Mouse (Mus musculus): ENCODE measurements at regions not wholly inside any gene's neighbourhood (a gene's known extent, or its start where the extent isn't known, plus 50 kb on each side); places are given as distances from the start of the nearest gene placed in this dataset.
A peak's percentile ranks its signal among the peaks of the same experiment; 100 is the strongest.

DNA sequence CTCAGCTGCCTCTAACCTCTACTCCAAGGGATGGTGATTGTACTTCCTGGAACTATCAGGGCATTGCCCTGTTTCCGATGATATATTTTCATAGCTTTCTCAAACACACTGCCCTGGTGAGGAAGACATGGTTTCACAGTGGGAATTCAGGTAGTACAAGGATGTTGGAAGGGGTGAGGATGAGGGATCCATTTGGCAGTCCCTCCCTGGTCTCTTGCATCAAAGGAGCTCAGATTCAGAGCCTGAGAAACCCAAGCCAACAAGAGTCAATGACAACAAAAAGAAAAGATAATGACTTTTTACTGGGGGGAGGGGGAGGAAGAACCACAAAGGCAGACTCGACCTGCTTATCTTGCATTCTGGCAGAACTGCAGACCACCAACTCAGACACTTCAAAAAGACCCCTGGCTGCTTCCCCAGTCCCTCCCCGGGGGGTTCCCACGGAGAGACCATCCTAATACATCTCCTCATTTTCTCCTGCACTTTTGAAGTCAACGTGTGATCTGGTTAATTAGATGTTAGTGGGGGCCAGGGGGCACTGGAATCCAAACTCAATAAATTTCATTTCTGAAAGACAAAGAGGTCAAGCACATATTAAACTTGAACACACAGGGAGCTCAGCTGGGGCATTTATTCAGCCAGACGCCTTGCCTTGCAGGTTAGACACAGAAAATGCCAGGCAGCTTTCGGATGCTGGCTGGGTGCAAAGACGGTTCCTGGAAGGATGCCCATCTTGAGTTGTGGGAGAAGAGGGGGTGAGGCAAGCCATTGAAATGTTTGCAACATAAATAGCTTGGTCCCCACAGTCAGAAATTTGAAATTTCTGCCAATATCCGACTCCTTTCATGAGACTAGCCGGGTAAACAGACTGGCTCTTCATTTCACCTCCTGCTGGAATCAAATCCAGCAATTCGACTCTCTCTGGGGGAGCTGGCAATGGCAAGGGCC, 162.9 kb upstream of the Cdh5 start:
- Histone ChIP-seq H3K4me3 (no peak overlapping the region), H3K4me1 (replicated peaks) (0 out of 2 replicates have a peak, but pooled peaks cover 7% of the 10 kb centered on the region), H3K27ac (0 out of 2 replicates have a peak overlapping the region, but pooled peaks have one; percentile 5), H3K27me3 (ENCODE audit: insufficient read depth, poor library complexity, severe bottlenecking) (no peaks in the 10 kb centered on the region), H3K9me3 (peaks cover 10% of the 10 kb centered on the region; the same call in 1 of the 2 replicates), H3K36me3 (no peaks in the 10 kb centered on the region)
- no peak for DNase-seq (ENCODE audit: low spot score)
- WGBS: 51% methylated on average over 11 of the region's 11 CpGs

DNA sequence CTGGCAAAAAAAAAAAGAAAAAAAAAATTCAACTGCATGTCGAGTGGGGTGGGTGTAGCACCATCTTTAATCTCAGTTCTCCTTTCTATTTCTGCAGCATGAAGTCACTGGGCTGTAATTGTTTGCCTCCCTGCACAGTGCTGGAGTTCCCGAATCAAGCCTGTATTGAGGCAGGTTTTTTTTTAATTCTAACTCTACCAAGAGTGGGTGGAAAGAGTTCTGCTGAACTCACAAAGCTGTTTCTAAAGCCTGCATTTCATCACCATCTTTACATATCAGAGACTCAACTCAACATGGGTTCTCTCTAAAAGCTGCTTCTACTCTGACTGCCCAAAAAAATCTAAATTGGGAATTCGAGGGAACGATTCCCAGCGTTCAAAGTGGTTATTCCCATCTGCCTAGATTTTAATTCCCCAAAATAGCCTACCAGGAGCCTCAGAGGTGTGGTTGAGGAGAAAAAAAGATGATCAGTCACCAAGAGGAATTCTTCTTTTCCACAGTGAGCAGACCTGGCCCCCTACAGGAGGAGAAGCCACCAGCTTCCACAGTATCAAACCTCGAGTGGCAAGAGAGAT, 160.4 kb upstream of the Cdh5 start:
- Histone ChIP-seq H3K27ac (no peak overlapping the region), H3K36me3 (no peaks in the 10 kb centered on the region), H3K27me3 (ENCODE audit: insufficient read depth, poor library complexity, severe bottlenecking) (no peaks in the 10 kb centered on the region), H3K9me3 (peaks cover 10% of the 10 kb centered on the region; the same call in 1 of the 2 replicates), H3K4me3 (no peak overlapping the region), H3K4me1 (replicated peaks) (0 out of 2 replicates have a peak, but pooled peaks cover 7% of the 10 kb centered on the region)
- no peak for DNase-seq (ENCODE audit: low spot score)
- WGBS: 89% methylated on average over 6 of the region's 6 CpGs

DNA sequence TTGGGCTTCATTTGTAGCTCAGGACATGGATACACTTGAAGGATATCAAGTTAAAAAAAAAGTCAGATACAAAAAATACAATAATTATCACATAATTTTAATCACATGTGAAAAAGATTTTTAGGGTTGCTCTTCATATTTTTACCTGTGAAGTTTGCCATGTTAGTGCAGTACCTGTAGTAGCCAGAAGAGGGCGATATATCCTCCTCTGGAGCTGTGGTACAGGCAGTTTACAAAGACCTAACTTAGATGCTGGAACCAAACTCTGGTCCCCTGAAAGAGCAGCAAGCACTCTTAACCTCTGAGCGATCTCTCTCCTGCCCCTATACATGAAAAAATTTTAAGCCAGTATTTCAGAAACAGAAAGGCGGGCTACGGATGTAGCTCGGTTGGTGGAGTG, 153.0 kb upstream of the Cdh5 start:
- no peak for DNase-seq (ENCODE audit: low spot score)
- no peak overlapping the region for H3K27ac ChIP-seq
- 81% methylated on average over 5 of the region's 5 CpGs for WGBS
- H3K4me1 ChIP-seq (replicated peaks): no peaks in the 10 kb centered on the region
- no peaks in the 10 kb centered on the region for H3K27me3 ChIP-seq (ENCODE audit: insufficient read depth, poor library complexity, severe bottlenecking)
- no peak overlapping the region for H3K4me3 ChIP-seq
- no peaks in the 10 kb centered on the region for H3K36me3 ChIP-seq
- no peaks in the 10 kb centered on the region for H3K9me3 ChIP-seq

DNA sequence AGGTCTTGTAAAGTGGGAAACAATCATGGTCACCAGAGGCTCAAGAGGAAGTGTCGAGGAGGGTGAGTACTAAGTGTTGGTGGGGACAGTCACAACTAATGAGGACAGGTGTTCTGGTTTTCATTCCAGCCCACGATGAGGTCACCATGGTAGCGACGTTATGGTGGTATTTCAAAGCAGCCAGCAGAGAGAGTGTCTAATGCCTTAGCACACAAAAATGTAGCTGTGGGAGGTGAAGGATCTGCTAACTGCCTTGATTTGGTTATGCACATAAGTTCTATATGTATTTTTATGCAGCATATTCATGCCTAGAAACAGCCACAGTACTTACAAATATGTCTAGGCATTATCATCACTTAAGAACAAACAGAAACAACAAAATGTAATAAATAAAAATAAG, 151.0 kb upstream of the Cdh5 start:
- DNase-seq (ENCODE audit: low spot score): no peak
- Histone ChIP-seq H3K4me1 (replicated peaks) (no peaks in the 10 kb centered on the region), H3K4me3 (no peak overlapping the region), H3K27ac (no peak overlapping the region), H3K36me3 (no peaks in the 10 kb centered on the region), H3K9me3 (no peaks in the 10 kb centered on the region), H3K27me3 (ENCODE audit: insufficient read depth, poor library complexity, severe bottlenecking) (no peaks in the 10 kb centered on the region)
- 84% methylated on average over 4 of the region's 4 CpGs for whole genome bisulfite sequencing

DNA sequence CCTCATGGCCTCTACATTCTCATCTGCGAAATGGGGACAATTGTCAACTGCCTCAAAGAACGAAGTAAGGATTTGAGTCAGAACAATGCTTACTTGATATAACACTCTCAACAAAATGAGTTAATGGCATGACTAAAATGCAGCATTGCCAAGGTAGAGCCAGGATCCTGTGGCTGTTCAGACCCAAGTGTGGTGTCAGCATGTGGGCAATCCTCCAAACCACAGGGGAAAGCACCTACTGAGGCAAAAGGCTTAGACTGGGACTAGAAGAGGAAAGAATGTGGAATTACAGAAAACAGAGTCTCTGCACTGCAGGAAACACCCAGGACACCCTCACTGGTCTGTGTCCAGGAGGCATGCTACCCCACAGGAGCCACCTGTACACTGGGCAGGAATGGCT, 147.8 kb upstream of the Cdh5 start:
- no peak overlapping the region for H3K27ac ChIP-seq
- 95% methylated on average over 2 of the region's 2 CpGs for whole genome bisulfite sequencing
- no peaks in the 10 kb centered on the region for H3K9me3 ChIP-seq
- no peak overlapping the region for H3K4me3 ChIP-seq
- H3K36me3 ChIP-seq: no peaks in the 10 kb centered on the region
- DNase-seq (ENCODE audit: low spot score): no peak
- no peaks in the 10 kb centered on the region for H3K27me3 ChIP-seq (ENCODE audit: insufficient read depth, poor library complexity, severe bottlenecking)
- no peaks in the 10 kb centered on the region for H3K4me1 ChIP-seq (replicated peaks)

DNA sequence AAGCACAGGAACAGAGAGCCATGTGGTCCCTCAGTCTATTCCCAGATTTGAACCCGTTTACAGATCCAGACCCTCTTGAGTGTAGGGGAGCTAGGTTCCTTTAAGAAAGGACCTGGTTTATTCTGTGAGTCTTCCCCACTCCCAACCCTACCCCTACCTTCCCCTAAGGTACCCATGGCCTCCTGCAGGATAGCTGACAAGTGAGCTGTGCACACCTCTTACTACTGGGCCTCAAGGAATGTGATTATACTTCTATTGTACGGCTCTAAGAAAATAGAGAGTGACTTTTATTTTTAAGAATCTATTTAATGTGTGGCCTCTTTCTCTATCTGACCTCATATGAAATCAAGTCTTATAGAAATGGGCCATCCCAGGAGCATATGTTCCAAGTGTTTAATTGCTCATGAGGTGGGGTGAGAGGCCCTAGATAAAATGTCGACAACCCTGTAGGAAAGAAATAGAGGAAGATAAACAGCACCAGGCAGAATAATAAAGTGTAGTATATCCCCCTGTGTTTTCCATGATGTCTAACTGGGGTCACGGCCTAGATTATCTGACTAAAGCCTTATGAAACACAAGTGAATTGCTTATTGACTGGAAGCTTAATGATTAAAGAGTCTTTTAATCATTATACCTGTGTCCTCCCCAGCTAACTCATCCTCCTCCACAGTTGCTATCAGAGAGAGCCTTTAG, 145.7 kb upstream of the Cdh5 start:
- H3K9me3 ChIP-seq: no peaks in the 10 kb centered on the region
- H3K27ac ChIP-seq: no peak overlapping the region
- no peaks in the 10 kb centered on the region for H3K36me3 ChIP-seq
- H3K4me1 ChIP-seq (replicated peaks): no peaks in the 10 kb centered on the region
- no peaks in the 10 kb centered on the region for H3K27me3 ChIP-seq (ENCODE audit: insufficient read depth, poor library complexity, severe bottlenecking)
- no peak for DNase-seq (ENCODE audit: low spot score)
- H3K4me3 ChIP-seq: no peak overlapping the region
- WGBS: 86% methylated on average over 4 of the region's 4 CpGs

DNA sequence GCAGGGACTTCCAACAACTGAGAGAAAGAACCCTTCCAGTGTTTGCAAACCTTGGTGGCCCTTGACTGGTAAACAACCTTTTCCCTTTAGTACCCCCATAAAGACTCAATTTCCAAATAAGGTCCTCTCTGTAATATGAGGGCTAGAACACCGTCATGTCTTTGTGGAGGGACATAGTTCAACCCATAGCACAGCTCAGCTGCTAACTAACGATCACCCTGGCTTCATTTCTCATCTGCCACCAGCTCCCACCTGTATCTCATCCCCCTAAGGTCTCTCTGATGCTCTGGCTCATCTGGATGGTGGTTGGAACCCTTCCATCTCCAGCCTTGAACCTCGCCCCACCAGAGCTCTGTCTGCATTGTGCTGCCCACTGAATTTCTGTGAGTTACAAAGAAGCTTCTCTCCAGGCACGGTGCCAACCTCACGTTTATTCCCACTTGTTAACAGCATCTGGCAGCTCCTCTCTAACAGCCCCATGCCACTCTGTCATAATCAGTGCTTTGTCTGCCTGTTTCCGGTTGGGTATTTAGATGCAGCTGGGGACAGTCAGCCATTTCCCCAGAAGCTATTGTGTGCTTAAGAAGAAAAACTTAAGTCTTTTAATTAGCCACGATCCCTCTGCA, 137.0 kb upstream of the Cdh5 start:
- H3K4me1 ChIP-seq (replicated peaks): no peaks in the 10 kb centered on the region
- H3K9me3 ChIP-seq: no peaks in the 10 kb centered on the region
- no peak for DNase-seq (ENCODE audit: low spot score)
- H3K36me3 ChIP-seq: no peaks in the 10 kb centered on the region
- no peak overlapping the region for H3K27ac ChIP-seq
- no peaks in the 10 kb centered on the region for H3K27me3 ChIP-seq (ENCODE audit: insufficient read depth, poor library complexity, severe bottlenecking)
- WGBS: 77% methylated on average over 7 of the region's 7 CpGs
- no peak overlapping the region for H3K4me3 ChIP-seq

DNA sequence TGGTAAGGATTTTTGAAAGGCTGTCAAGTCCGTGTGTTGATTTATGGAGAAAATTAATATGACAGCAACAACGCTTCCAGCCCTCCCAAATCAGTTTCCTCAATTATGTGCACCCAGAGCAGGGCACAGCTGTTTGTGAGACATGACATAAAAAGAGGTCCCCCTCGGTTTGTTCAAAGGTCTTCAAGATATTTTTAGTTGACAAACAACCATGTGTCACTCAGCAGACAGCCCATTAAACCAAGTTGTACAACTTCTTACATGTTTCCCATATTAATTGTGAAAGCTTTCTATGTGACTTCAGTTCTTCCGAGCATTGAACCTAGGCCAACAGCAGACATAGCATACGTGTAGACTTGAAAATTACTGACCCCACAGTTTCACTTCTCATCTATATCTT, 131.5 kb upstream of the Cdh5 start:
- H3K9me3 ChIP-seq: no peaks in the 10 kb centered on the region
- DNase-seq (ENCODE audit: low spot score): no peak
- H3K27me3 ChIP-seq (ENCODE audit: insufficient read depth, poor library complexity, severe bottlenecking): no peaks in the 10 kb centered on the region
- H3K36me3 ChIP-seq: no peaks in the 10 kb centered on the region
- H3K27ac ChIP-seq: no peak overlapping the region
- H3K4me3 ChIP-seq: no peak overlapping the region
- H3K4me1 ChIP-seq (replicated peaks): no peaks in the 10 kb centered on the region
- 88% methylated on average over 5 of the region's 5 CpGs for WGBS

DNA sequence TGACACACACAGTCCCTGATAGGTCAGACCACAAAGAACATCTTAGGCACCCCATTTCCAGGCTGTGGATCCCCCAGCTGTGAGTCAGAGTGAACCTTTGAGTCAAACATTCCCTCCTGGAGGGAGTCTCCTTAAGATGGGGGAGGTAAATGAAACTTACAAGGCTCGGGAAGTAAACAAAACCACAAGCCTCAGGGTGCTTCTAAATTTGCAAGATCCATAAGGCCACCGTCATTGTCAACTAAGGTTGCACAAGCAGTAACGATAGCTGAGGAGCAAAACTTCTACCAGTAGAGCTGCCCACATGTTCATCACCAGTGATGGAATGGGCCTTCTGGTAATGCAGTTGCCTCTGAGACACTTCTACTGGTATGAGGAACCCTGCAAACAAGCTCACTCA, 130.9 kb upstream of the Cdh5 start:
- H3K27ac ChIP-seq: no peak overlapping the region
- no peaks in the 10 kb centered on the region for H3K27me3 ChIP-seq (ENCODE audit: insufficient read depth, poor library complexity, severe bottlenecking)
- H3K4me1 ChIP-seq (replicated peaks): no peaks in the 10 kb centered on the region
- no peaks in the 10 kb centered on the region for H3K9me3 ChIP-seq
- H3K4me3 ChIP-seq: no peak overlapping the region
- DNase-seq (ENCODE audit: low spot score): no peak
- no peaks in the 10 kb centered on the region for H3K36me3 ChIP-seq
- WGBS: 89% methylated on average over 3 of the region's 3 CpGs

DNA sequence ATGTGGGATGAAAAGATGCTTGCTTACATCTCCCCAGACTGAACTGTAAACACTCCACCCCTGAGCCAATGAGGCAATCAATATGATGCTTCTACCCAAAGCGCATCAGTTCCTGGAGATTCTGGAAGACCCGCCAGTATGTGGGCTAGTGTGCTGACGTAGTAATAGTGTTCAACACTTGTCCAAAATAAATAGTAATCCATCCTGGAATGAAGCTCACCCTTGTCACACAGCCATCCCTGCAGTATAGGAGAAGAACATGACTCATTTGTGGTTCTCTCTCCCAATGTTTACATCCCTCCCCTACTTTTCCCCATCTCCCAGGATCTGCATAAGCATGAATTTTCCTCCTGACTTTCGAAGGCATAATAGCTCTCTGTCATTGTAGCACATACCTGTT, 130.5 kb upstream of the Cdh5 start:
- no peaks in the 10 kb centered on the region for H3K4me1 ChIP-seq (replicated peaks)
- H3K4me3 ChIP-seq: no peak overlapping the region
- WGBS: 90% methylated on average over 4 of the region's 4 CpGs
- H3K9me3 ChIP-seq: no peaks in the 10 kb centered on the region
- H3K27me3 ChIP-seq (ENCODE audit: insufficient read depth, poor library complexity, severe bottlenecking): no peaks in the 10 kb centered on the region
- H3K36me3 ChIP-seq: no peaks in the 10 kb centered on the region
- no peak for DNase-seq (ENCODE audit: low spot score)
- H3K27ac ChIP-seq: no peak overlapping the region

DNA sequence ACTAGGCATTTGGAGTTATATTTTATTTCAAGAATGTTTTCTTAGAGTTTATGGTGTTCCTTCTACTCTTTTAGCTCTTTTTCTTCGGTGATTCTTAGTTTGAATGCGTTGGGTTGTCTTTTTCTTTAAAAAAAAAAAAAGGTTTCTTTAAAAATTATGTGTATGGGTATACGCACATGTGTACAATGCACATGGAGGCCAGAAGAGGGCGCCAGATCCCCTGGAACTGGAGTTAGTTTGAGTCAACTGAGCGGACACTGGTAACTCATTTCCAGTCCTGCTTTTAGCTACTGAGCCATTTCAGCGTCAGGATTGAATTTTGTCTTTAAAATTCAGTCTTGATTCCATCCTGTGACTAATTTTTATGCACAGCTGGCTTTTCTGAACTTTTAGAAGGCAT, 124.9 kb upstream of the Cdh5 start:
- Histone ChIP-seq H3K36me3 (no peaks in the 10 kb centered on the region), H3K27ac (no peak overlapping the region), H3K4me3 (no peak overlapping the region), H3K9me3 (no peaks in the 10 kb centered on the region), H3K27me3 (ENCODE audit: insufficient read depth, poor library complexity, severe bottlenecking) (no peaks in the 10 kb centered on the region), H3K4me1 (replicated peaks) (no peaks in the 10 kb centered on the region)
- no peak for DNase-seq (ENCODE audit: low spot score)
- 76% methylated on average over 6 of the region's 6 CpGs for WGBS

DNA sequence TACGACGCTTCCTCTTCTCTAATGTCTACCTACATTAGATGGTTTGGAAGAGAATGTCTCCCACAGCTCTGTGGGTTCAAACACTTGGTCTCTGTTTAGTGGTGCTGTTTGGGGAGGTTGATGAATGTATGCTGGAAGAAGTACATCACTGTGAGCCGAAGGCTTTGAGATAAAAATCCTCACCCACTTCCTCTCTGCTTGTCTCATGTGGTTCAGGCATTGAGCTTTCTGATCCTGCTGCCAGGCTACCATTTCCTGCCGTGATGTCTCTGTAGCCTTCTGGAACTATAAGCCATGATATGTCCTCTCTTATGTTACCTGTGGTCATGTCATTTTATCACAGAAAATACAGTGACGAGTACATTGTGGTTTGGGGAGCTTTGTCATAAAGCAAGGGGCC, 122.5 kb upstream of the Cdh5 start:
- peaks cover 5% of the 10 kb centered on the region for H3K4me1 ChIP-seq (replicated peaks)
- no peak overlapping the region for H3K4me3 ChIP-seq
- H3K9me3 ChIP-seq: no peaks in the 10 kb centered on the region
- no peak overlapping the region for H3K27ac ChIP-seq
- DNase-seq (ENCODE audit: low spot score): no peak
- H3K36me3 ChIP-seq: no peaks in the 10 kb centered on the region
- no peaks in the 10 kb centered on the region for H3K27me3 ChIP-seq (ENCODE audit: insufficient read depth, poor library complexity, severe bottlenecking)
- 90% methylated on average over 5 of the region's 5 CpGs for WGBS
